Mouse (Mus musculus) testis, postnatal 10 days (tissue): ENCODE results near the gene Clrn1.

Source experiments
- DNase-seq: peaks from one replicate; pipeline ENCODE4 v3.0.0; 2021; ENCODE audit warnings: low spot score

Clrn1 gene

DNA sequence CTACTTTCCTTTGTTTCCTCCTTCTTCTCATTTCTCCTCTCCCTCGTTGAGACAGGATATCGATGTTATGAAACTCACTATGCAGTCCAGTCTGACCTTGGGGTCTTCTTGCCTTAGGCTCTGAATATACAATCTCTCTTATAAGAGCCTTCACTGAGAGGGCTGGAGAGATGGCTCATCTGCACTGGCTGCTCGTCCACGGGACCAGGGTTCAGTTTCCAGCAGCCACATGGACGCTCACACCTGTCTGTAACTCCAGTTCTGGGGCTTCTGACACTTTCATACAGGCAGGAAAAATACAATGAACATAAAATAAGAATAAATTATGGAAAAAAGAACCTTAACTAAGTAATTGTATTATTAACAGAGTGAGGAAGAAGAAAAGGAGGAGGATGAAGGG, 53.6 kb downstream of the Clrn1 start:
- no peak for DNase-seq

DNA sequence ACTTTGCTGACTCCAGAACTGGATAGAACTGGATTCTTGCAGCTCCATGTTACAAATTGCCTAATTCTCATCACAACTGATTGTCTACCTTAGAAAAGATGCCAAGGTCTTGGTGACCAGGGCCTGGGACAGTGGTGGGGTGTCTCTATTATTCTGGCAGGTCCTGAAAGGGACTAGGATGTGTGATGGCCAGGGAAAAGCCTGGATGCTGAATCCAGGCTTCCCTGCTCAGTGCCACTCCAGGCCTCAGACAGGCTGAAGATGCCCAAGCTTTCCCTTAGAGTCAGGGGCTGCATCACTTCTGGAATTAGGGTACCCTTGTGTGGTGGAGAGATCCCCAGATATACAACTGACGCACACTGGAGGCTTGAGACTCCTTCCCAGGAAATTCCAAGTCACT, 55.2 kb downstream of the Clrn1 start:
- no peak for DNase-seq

DNA sequence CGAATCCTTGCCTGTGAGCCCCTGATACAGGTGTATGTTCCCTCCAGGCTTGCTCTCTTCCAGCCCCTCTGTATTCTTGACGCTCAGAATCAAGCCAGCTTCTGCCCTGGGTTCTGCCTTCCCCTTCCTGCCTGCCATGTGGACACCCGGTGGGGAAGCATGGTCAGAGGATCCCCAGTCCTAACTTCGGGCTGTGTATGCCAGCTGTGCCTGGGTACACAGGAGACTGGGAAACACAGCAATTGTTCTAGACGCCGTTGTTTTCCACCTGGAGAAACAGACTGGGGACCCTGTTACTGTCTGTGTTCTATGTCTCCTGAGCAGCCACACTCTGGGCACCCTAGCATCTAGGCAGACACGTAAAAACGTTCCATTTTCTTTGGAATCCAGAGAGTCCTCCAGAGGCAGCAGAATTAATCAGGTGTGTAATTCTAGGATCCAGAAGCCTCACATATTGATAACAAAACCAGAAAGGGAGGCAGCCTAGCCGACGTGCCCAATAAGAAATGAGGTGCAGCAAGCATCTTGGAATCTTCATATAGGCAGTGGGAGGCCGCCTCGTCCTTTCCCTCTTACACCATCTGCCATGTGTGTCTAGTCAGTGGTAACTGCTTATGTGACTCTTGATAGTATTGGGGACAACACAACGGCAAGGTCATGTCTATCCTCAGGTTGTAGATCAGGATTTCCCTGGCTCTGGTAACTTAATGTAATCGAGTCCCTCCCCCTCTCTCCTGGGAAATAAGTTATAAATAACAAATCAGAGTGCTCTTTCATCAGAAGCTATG, 56.6 kb downstream of the Clrn1 start:
- no peak for DNase-seq

DNA sequence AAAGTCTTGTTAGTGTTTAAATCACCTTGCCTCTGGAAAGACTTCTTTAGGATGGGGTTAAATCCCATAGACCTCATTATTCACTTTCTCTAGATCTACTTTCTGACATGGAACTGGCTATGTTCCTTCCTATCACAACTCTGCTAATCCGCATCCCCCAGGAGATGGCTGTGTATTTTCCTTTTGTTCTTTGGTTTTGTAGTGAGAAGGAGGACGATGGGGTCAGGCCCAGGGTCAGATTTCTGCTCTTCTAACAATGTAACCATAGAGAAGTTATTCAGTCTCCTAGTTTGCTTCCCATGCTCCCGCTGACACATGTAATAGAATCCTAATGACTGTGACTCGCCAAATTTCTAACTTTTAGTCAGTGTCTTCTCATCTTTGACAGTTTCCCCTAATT, 58.9 kb downstream of the Clrn1 start:
- DNase-seq = no peak

DNA sequence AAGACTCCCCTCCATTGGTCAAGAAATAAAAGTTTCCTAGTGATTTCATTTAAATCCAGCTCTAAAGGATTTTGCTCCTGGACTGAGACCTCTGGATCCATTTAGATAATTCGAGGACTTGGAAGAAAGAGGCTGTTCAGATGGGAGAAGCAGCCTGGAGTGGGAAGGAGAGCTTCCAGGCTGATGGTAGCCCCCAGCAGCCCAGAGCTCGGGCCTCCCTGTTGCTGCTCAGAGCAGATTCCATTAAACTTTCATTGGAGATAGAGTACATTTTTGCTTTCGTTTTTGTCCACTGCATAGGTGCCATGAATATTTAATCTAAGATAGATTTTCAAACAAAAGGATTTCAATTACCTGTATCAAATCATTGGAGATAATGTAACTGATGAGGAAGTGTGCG, 62.9 kb downstream of the Clrn1 start, which contains the start of gene Mindy4b-ps:
Gene Mindy4b-ps (minus strand): TSS at position 101 of the 400 bp plus-strand sequence.
- no peak for DNase-seq

DNA sequence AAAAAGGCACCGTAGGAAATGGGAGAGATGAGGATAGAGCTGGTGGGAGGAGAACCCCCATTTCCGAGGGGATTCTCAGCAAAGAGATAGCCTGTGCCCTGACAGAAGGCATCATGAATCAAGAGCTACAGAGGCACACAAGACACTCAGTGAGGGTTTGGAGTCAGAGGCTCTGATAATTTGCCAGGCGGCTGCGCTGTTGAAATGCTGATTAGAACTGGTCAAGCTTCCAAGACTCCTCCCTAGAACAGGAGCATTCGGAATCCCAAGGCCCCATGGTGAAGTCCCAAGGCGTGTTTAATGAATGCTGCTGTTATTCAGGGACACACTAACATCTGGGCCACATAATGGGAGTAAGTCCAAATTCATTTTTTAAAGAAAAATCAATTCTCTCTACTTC, 67.8 kb downstream of the Clrn1 start:
- no peak for DNase-seq

DNA sequence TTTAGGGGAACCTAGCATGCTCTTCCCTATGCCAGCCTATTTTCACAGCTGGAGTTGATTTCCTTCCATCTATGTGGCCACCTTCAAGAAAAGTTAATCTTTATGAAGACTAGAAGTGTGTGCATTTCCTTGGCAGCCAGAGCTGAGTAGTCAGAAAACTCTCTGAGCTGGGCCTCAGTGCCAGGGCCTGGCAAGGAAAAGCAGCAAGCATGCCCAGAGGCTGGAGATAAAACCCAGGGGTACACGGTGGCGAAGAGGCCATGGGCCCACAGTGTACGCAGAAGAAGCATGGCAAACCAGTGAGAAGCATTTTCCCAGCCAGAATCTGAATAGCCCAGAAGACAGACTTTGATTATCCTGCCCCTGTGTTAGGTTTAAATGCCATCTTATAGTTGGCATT, 70.9 kb downstream of the Clrn1 start:
- DNase-seq = no peak

DNA sequence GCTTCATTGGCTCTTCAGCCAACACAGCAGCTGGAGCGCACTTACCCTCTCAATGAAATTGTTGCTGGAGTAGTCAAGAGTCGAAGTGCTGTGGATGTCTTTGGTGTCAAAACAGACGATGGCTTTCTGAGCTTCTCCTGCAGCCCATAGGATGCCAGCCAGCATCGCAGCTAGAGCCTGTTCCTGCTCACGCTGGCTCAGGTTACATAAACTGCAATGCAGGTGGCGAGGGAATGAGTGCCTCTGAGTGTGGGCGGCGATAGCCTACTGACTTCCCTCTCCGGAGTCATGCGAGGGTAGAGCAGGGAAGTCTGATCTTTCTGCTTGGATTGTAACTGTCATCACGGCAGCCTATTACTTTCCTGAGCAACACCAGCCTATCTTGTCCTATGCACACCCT, 74.8 kb downstream of the Clrn1 start:
- no peak for DNase-seq

DNA sequence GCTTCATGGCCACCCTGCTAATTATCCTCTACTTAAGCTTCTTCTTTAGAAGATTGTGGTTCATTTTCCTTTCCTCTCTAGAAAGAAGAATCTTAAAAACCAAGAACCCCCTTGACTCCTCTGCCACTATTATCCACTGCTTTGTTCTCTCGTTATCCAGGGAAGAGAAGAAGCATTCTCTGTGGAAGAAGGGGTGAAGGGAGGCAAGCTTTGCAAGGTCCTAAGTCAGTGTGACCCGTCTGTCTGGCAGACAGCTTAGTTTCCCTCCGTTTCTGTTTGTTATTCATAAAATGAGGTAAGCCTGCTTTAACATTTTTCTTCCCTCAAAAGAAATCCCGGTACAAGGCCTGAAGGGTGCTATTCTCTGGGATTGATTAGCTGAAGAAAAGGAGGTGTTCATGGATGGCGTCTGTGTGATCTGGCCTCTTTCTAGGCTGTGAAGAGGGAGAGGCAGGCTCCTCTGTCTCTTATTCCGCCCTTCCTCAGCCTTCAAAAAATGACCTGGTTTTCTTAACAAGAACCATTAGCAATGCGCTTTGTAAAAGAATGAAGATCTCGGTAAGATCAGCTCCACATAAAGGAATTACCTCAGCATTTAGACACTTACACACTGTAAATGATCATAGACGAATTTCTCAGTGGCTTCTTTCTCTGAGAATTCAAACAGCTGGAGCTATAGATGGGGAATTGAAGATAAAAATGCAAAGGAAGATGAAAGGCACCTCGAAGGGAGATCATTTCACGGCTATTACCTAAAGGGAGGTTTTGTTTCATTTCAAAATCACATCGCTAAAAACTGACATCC, 75.8 kb downstream of the Clrn1 start:
- no peak for DNase-seq

DNA sequence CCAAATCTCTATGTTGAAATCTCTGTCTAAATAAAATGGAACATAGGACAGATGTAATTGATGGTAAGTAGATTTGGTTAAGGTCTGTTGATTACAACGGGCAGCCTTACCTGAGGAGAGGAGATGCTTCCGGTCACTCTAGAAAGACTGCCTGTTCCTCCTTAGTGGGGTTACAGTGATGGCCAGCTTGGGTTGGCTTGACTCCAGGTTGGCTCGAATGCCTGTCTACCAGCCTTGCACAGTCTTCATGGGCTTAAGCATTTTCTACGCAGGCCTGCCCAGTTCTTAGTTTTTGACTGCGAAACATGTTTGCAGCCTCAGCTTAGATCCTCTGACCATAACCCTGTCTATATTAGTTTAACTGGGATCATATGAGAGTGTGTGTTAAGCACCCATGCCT, 76.5 kb downstream of the Clrn1 start:
- DNase-seq = no peak

DNA sequence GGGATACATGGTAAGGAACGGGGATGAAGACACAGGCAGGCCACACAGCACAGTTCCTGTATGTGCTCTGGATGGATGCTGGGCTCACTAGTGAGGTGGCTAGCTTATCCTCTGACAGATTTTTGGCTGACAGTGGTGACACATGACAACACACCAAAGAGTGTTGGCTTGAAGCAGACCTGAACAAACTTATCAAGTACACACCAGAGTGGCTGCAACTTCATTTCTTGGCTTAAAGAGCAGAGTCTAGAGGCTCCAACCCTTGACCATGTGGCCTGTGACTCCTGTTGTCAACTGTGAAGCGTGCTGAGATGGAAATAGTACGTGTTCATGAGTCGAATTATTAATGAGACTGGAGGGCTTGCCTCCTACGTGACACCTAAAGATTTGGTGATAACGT, 80.4 kb downstream of the Clrn1 start:
- no peak for DNase-seq

DNA sequence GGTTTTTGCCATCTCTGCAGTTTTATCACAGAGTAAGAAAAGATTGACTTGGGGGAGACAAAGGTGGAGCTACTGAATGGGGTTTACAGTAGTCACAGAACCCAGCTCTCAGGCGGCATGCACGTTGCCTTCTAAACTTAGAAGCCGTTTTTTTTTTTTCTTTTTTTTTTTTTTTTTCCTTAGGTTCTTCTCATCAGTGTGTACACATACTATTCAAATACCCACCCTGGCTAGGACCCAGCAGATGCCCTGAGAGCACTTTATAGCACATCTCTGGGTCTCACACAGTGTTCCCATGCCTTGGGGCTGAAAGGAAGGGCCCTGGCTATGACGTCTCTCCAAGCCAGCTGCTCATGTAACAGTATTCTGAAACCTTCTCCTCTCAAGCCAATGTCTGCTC, 86.5 kb downstream of the Clrn1 start:
- no peak for DNase-seq

DNA sequence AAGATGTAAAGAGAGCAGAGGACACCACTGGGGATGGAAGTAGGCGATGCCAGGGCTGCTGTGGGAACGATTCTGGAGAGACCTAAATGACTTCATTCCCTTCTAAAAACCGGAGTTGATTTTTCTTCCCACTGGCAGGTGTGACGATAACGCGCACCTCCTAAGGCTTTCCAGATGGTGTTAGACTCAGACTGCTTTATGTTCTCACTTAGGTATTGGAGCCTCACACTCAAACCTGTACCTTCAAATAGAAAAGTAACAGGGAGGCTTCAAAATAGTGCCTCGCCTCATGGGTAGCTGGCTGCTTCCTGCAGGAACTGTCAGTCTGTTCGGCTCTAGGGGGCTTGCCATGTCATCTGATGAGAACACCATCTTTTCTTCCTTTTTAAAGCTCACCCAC, 86.9 kb downstream of the Clrn1 start:
- DNase-seq = no peak
